Mouse (Mus musculus) midbrain, embryonic 12.5 days (tissue): Measurements from ENCODE around the gene Zfp467. TPM values are rescaled to one million over a fixed set of nuclear protein-coding genes. Genes with fewer than 3 reads are reported as not detected.
A peak's percentile ranks its signal among the peaks of the same experiment; 100 is the strongest.

Experiments
- ATAC-seq: fragments of 200-750 bp; cut with Nextera tagmentation; 2 replicates; pipeline ENCODE4 v1.8.0; 2017; ENCODE audit warnings: low read depth, moderate TSS enrichment, moderate library complexity; ENCODE audit not compliant: low FRiP score
- H3K27ac ChIP-seq: fragments of 300-500 bp; sonication (generic); replicated peaks from 2 replicates; pipeline ENCODE4 v1.5.1; 2016; ENCODE audit warnings: mild to moderate bottlenecking
- H3K27me3 ChIP-seq: fragments of 300-500 bp; sonication (generic); 2 replicates; pipeline ENCODE4 v1.6.1; 2016; ENCODE audit warnings: mild to moderate bottlenecking
- H3K36me3 ChIP-seq: fragments of 300-500 bp; sonication (generic); 2 replicates; pipeline ENCODE4 v1.6.1; 2016
- H3K4me1 ChIP-seq: fragments of 300-500 bp; sonication (generic); 2 replicates; pipeline ENCODE4 v1.6.1; 2016
- H3K4me2 ChIP-seq: fragments of 300-500 bp; sonication (generic); replicated peaks from 2 replicates; pipeline ENCODE4 v1.6.1; 2016; ENCODE audit warnings: mild to moderate bottlenecking, moderate library complexity
- H3K4me3 ChIP-seq: fragments of 300-500 bp; sonication (generic); 2 replicates; pipeline ENCODE4 v1.5.1; 2016; ENCODE audit warnings: mild to moderate bottlenecking
- H3K9ac ChIP-seq: fragments of 300-500 bp; sonication (generic); replicated peaks from 2 replicates; pipeline ENCODE4 v1.6.1; 2016; ENCODE audit warnings: mild to moderate bottlenecking, moderate library complexity
- H3K9me3 ChIP-seq: fragments of 300-500 bp; sonication (generic); 2 replicates; pipeline ENCODE4 v1.6.1; 2016; ENCODE audit warnings: mild to moderate bottlenecking
- WGBS: fragments of 180-500 bp; shearing (Covaris S2); methylation state at CpG from one replicate; pipeline ENCODE4 v1.1.7; 2016; 5-methylcytosine and 5-hydroxymethylcytosine counted together
- polyA plus RNA-seq: library from polyadenylated mRNA; unstranded; fragments of >200 nt; fragmentation: Nextera tagmentation; extraction: Ambion mirVana; gene quantifications from 2 replicates; pipeline ENCODE4 v1.2.1, GENCODE M21; 2016

Zfp467 gene
- 19.9 and 22.9 TPM in 2 replicates for polyA plus RNA-seq

DNA sequence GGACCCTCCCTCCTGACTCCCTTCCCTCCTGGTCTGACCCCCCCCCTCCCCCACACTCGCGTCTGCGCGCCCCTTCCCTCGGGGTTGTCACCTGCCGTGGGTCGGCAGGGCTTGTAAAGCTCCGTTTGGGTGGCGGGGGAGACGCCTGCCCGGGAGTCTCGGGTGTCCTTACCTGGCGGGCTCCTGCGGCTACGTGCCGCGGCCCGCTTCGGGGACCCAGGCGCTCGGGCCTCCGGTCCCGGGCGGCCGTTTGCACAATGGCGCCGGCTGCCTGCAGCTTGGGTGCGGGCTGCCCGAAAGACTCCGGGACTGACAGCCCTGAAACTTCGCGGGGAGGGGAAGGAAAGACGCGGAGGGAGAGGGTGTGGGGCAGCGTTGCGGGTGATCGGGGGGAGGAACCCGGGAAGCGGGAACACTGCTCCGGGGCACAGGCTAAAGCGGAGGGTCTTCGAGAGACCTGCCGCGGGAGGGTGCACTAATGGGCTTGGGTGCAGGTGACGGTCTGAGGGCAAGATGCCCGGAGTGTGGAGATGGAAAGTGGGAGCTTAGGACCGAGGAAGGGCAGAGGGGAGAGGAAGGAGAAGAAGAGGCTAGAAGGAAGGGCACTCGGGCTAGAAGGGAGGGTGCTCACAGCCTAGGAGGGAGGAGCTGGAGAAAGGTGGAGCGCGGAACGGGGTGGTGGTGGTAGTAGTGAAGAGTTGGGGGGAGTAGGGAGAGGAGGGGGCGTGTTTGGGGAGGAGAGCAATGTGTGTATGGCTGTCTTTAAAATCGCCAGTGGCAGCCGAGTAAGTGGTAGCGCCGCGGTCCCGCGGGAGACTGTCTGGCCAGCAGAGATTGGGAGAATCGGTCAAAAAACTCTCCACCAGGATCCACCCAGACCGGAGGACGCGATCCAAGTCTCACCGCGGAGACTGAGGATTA, at the start of gene Zfp467:
TSS of gene Zfp467 (minus strand) at position 645 of the 921 bp plus-strand sequence.
- Histone ChIP-seq H3K27ac (peak within 1 kb of the TSS; percentile 86), H3K4me2 (peak within 1 kb of the TSS; percentile 87), H3K4me1 (peaks cover 22% of the 10 kb centered on the region), H3K36me3 (peaks cover 17% of the 10 kb centered on the region), H3K9me3 (no peaks in the 10 kb centered on the region), H3K27me3 (peaks cover 13% of the 10 kb centered on the region), H3K4me3 (peak within 1 kb of the TSS; percentile 66), H3K9ac (peak within 1 kb of the TSS; percentile 79)
- ATAC-seq, result peak; percentile 0; the same call in 1 of the 2 replicates
- under 1% methylated on average over 65 of the region's 65 CpGs for WGBS

DNA sequence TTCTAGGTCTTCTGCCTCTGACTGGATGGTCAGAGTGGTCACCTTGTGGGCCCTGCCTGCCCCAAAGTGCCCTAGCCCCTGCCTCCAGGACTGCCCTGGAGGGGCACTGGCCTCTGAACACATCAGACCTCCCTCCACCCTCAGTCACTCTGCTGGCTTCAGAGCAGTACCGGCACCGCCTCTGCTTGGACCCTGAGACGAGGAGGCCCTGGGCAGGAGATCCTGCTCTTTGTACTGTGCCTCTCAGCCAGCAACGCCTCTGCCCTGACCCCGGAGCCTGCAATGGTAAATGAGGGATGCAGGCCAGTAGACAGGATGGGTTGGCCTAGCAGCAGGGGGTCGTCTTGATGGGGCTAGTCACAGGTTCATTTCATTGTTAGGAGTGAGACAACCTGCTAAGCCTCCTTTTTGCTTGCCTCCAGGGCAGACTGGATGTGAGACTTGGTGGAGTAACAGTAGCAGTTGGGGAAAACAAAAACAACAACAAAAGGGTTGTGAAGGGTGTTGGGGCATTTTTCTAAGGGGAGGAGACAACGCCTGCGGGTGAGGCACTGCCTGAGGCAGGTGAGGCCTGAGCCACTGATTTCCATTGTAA, 47.6 kb upstream of the Zfp467 start:
- 8% methylated on average over 8 of the region's 8 CpGs for WGBS
- ATAC-seq, result no peak

DNA sequence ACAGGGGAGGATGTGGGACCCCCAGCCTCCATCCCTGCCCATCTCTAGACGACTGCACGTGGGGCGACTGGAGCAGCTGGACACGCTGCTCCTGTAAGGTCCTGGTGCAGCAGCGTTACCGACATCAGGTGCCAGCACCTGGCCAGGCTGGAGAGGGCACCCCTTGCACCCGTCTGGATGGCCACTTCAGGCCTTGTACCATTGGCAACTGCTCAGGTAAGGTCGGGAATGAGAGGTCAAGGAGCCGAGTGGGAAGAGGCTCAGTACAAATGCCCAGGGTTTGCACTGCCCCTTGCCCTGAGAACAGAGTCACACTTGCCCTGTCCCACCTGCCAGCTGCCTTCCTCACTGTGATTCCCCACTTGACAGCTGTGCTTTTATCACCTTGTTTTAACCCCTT, 45.7 kb upstream of the Zfp467 start:
- Histone ChIP-seq H3K36me3 (no peaks in the 10 kb centered on the region), H3K27ac (no peak overlapping the region), H3K4me2 (no peak overlapping the region), H3K27me3 (peaks cover 20% of the 10 kb centered on the region), H3K9me3 (no peaks in the 10 kb centered on the region), H3K4me3 (no peak overlapping the region), H3K9ac (no peak overlapping the region), H3K4me1 (peaks cover 16% of the 10 kb centered on the region)
- ATAC-seq, result no peak
- WGBS, result 78% methylated on average over 9 of the region's 9 CpGs

More for the DNA sequence above, 47.6 kb upstream of the Zfp467 start:
- Histone ChIP-seq H3K27ac (no peak overlapping the region), H3K4me2 (no peak overlapping the region), H3K9ac (no peak overlapping the region), H3K36me3 (no peaks in the 10 kb centered on the region), H3K4me1 (peaks cover 6% of the 10 kb centered on the region), H3K27me3 (peaks cover 15% of the 10 kb centered on the region; the same call in 1 of the 2 replicates), H3K4me3 (no peak overlapping the region), H3K9me3 (no peaks in the 10 kb centered on the region)

DNA sequence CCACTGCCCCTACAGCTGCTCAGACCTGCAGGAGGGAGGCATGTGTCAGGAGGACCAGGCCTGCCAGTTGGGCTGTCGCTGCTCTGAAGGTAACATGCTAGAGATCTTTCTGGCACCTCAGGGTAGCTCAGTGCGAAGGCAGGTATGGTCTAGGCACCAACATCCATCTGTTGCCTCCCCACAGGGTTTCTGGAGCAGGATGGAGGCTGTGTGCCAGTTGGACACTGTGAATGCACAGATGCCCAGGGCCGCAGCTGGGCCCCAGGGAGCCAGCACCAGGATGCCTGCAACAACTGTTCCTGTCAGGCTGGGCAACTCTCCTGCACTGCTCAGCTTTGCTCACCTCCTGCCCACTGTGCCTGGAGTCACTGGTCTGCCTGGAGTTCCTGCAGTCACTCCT, 44.1 kb upstream of the Zfp467 start:
- no peak overlapping the region for H3K4me2 ChIP-seq
- H3K36me3 ChIP-seq, result no peaks in the 10 kb centered on the region
- no peak overlapping the region for H3K4me3 ChIP-seq
- no peaks in the 10 kb centered on the region for H3K9me3 ChIP-seq
- 87% methylated on average over 3 of the region's 3 CpGs for WGBS
- no peak overlapping the region for H3K9ac ChIP-seq
- H3K27me3 ChIP-seq, result peaks cover 20% of the 10 kb centered on the region
- ATAC-seq, result no peak
- H3K27ac ChIP-seq, result no peak overlapping the region
- H3K4me1 ChIP-seq, result peaks cover 21% of the 10 kb centered on the region

DNA sequence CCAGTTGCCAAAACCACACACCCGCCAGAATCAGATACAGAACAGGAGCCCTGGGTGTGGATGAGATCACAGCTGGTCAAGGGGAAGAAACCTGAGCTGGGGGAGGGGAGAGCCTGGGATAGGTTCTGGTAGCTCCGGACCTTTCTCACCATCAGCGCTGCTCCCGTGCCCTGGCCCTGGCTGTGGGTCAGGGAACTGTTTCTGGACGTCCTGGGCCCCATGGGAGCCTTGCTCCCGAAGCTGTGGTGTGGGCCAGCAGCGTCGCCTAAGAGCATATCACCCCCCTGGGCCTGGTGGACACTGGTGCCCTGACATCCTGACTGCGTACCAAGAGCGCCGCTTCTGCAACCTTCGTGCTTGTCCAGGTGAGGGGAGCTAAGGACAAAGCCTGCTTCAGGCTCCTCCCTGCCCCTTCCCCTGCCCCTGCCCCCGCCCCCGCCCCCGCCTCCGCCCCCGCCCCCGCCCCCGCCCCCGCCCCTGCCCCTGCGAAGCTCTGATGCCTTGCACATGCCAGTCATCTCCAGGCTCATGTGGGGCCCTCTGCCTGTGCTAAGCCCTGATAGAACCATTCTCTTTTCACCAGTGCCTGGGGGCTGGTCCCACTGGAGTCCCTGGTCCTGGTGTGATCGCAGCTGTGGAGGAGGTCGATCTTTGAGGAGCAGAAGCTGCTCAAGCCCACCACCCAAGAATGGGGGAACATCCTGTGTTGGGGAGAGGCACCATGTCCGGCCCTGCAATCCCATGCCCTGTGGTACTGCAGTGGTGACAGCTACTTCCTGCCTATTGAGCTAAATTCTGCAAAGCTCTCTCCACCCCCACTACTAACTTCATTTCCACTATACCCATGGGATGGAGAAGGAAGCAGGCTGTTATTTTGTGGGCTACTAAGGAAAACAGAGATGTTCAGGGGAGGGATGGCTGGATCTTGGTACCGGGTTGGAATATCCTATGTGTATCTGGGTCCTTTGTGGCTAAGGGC, 42.4 kb upstream of the Zfp467 start:
- no peak overlapping the region for H3K9ac ChIP-seq

DNA sequence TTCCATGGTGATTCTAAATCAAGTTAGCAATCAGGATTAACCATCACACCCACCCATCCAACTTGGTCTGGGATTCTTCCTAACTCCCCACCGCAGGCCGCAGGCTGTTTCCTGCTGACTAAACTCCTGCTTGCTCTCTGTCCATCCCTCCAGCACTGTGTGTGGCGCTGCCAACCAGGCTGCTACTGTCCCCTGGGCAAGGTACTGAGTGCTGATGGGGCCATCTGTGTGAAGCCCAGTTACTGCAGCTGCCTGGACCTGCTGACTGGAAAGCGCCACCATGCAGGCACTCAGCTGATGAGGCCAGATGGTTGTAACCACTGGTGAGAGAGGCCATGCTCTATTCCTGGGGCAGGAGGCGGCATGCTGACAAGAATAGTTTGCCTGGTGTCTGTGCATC, 36.9 kb upstream of the Zfp467 start:
- no peak overlapping the region for H3K9ac ChIP-seq
- peaks cover 7% of the 10 kb centered on the region; the same call in 1 of the 2 replicates for H3K4me1 ChIP-seq
- no peak overlapping the region for H3K27ac ChIP-seq
- H3K4me2 ChIP-seq, result no peak overlapping the region
- no peak for ATAC-seq
- H3K4me3 ChIP-seq, result no peak overlapping the region
- 64% methylated on average over 5 of the region's 5 CpGs for WGBS
- H3K9me3 ChIP-seq, result no peaks in the 10 kb centered on the region
- peaks cover 4% of the 10 kb centered on the region; the same call in 1 of the 2 replicates for H3K27me3 ChIP-seq
- no peaks in the 10 kb centered on the region for H3K36me3 ChIP-seq

More for the DNA sequence above, 42.4 kb upstream of the Zfp467 start:
- Histone ChIP-seq H3K27me3 (peaks cover 20% of the 10 kb centered on the region), H3K9me3 (no peaks in the 10 kb centered on the region), H3K27ac (no peak overlapping the region), H3K4me1 (peaks cover 17% of the 10 kb centered on the region), H3K4me2 (peak overlapping the region; percentile 43), H3K4me3 (peak overlapping the region; percentile 15; the same call in 1 of the 2 replicates), H3K36me3 (no peaks in the 10 kb centered on the region)
- peak; percentile 44 for ATAC-seq
- WGBS, result 16% methylated on average over 16 of the region's 25 CpGs

DNA sequence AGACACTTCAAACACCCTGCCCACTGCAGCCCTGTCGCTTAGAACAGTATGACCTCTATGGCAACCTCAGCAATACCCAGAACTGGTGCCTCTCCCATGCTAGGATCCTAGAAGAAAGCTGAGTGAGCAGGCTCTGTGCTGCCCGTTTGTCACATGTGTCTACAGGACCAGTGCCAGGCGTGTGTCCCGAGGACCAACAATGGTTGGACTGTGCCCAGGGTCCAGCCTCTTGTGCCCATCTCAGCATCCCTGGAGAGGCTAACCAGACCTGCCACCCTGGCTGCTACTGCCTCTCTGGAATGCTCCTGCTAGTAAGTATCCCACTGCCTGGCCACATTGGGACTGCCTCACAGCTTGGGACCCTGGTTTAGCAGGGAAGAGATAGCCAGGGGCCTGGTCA, 32.8 kb upstream of the Zfp467 start:
- no peaks in the 10 kb centered on the region for H3K27me3 ChIP-seq
- no peaks in the 10 kb centered on the region for H3K4me1 ChIP-seq
- H3K36me3 ChIP-seq, result no peaks in the 10 kb centered on the region
- ATAC-seq, result no peak
- 89% methylated on average over 4 of the region's 4 CpGs for WGBS
- H3K4me2 ChIP-seq, result no peak overlapping the region
- H3K27ac ChIP-seq, result no peak overlapping the region
- H3K9ac ChIP-seq, result no peak overlapping the region
- H3K9me3 ChIP-seq, result no peaks in the 10 kb centered on the region
- no peak overlapping the region for H3K4me3 ChIP-seq

DNA sequence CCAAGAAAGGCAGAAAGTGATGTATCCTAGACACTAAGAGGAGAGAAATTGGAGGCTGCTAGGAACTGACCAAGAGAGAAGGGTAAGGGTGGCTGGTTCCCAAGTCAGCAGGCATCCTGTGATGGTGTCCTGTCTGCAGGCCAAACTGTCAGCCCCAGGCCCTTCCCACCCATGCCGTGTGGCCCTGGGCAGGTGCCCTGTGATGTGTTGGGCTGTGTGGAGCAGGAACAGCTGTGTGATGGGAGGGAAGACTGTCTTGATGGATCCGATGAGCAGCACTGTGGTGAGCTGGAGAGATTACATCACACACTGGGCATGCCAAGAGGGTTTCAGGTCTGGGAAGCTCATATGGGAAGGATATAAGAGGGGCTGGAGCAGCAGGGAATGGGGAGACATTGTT, 25.1 kb upstream of the Zfp467 start:
- no peak overlapping the region for H3K9ac ChIP-seq
- 79% methylated on average over 2 of the region's 2 CpGs for WGBS
- H3K27me3 ChIP-seq, result no peaks in the 10 kb centered on the region; the same call in 1 of the 2 replicates
- H3K4me1 ChIP-seq, result 0 out of 2 replicates have a peak, but pooled peaks cover 2% of the 10 kb centered on the region
- no peak overlapping the region for H3K27ac ChIP-seq
- no peak for ATAC-seq
- H3K9me3 ChIP-seq, result no peaks in the 10 kb centered on the region
- H3K4me2 ChIP-seq, result no peak overlapping the region
- H3K36me3 ChIP-seq, result no peaks in the 10 kb centered on the region
- no peak overlapping the region for H3K4me3 ChIP-seq

DNA sequence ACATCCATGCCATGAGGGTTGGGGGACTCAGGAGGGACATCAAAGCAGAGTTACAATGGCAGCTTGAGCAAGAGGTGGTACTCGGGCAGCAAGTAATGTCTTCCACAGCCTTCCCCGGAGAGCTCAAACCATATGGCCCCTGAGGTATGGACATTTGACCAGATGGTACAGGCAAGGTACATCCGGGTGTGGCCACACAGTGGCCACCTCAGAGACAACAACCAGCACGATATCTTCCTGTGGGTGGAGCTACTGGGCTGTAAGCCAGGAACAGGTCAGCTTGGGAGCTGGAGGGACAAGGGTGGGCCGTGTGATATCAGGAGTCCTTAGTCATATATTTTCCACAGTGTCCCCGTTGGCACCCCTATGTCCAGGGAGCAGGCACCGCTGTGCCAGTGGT, 21.9 kb upstream of the Zfp467 start:
- Histone ChIP-seq H3K4me3 (no peak overlapping the region), H3K4me2 (no peak overlapping the region), H3K4me1 (0 out of 2 replicates have a peak, but pooled peaks cover 2% of the 10 kb centered on the region), H3K9me3 (no peaks in the 10 kb centered on the region), H3K9ac (no peak overlapping the region), H3K27ac (no peak overlapping the region), H3K27me3 (no peaks in the 10 kb centered on the region; the same call in 1 of the 2 replicates), H3K36me3 (no peaks in the 10 kb centered on the region)
- no peak for ATAC-seq
- 90% methylated on average over 7 of the region's 7 CpGs for WGBS

DNA sequence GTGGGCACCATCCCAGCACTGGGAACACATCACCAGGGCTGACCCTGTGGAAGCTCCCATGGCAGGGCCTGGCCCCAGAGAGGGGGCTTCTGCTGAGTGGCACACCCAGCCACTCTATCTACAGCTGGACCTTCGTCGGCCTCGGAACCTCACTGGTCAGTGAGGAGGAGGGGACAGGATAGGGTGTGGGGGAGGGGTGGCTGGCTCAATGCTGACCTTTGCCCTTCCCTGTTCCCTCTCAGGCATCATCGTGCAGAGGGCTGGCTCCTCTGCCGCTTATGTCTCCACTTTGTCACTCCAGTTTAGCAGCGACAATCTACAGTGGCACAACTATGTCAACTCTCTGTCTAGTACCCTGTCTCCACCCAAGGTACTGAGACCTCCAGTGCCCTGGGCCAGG, 21.1 kb upstream of the Zfp467 start:
- ATAC-seq, result no peak
- WGBS, result 35% methylated on average over 6 of the region's 6 CpGs
- Histone ChIP-seq H3K36me3 (no peaks in the 10 kb centered on the region), H3K9me3 (no peaks in the 10 kb centered on the region), H3K4me2 (no peak overlapping the region), H3K27ac (no peak overlapping the region), H3K27me3 (no peaks in the 10 kb centered on the region; the same call in 1 of the 2 replicates), H3K4me3 (no peak overlapping the region), H3K9ac (no peak overlapping the region), H3K4me1 (0 out of 2 replicates have a peak, but pooled peaks cover 2% of the 10 kb centered on the region)

DNA sequence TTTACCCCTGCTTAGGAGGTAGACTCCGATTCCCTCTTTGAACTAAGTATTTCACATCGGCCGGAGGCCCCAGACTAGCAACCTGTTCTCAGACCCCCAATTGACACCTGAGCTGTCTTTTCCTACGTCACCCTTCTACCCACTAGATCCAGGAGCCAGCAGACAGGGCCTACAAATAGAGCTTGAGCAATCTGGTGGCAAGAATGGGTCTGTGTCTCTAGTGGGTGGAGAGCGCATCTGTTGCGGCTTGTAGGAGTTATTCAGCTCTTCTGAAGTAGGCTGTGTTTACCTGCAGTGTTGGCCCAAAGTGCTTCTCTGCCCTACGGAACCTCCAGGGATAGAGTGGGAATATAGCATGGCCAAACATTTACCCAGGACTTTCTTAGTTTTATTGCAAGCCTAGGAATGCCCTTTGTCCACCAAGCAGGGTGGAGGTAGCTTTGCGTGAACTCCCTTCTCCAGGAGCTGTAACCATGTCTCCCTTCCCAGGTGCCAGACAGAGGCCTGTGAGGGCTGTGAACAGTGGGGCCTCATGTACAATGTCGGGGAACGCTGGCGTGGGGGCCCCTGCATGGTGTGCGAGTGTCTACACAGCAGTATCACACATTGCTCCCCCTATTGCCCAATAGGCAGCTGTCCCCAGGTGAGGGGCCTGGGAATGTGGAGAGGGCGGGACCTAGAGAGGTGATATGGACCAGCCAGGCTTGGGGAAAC, 19.5 kb upstream of the Zfp467 start:
- 90% methylated on average over 13 of the region's 13 CpGs for WGBS
- no peak for ATAC-seq
- Histone ChIP-seq H3K4me1 (0 out of 2 replicates have a peak, but pooled peaks cover 2% of the 10 kb centered on the region), H3K9ac (no peak overlapping the region), H3K4me3 (no peak overlapping the region), H3K4me2 (no peak overlapping the region), H3K9me3 (no peaks in the 10 kb centered on the region), H3K36me3 (no peaks in the 10 kb centered on the region), H3K27ac (no peak overlapping the region), H3K27me3 (no peaks in the 10 kb centered on the region; the same call in 1 of the 2 replicates)
